Mouse (Mus musculus) lung, embryonic 14.5 days (tissue): Measurements from ENCODE around the gene Xpnpep2. TPM values are rescaled to one million over a fixed set of nuclear protein-coding genes. Genes with fewer than 3 reads are reported as not detected.

Experiments
- ATAC-seq: fragments of 200-750 bp; cut with Nextera tagmentation; 2 replicates; pipeline ENCODE4 v1.8.0; 2017; ENCODE audit warnings: mild to moderate bottlenecking, moderate TSS enrichment, moderate library complexity; ENCODE audit not compliant: insufficient read depth
- DNase-seq: peaks from one replicate; pipeline ENCODE4 v3.0.0-alpha.2; 2015
- H3K27ac ChIP-seq: fragments of 300-500 bp; sonication (generic); 2 replicates; pipeline ENCODE4 v1.5.1; 2014; ENCODE audit warnings: low read depth, mild to moderate bottlenecking, moderate library complexity
- H3K27me3 ChIP-seq: fragments of 300-500 bp; sonication (generic); 2 replicates; pipeline ENCODE4 v1.6.1; 2014; ENCODE audit warnings: low read length, control low read depth; ENCODE audit not compliant: insufficient read depth
- H3K36me3 ChIP-seq: fragments of 300-500 bp; sonication (generic); 2 replicates; pipeline ENCODE4 v1.6.1; 2014; ENCODE audit warnings: control low read depth; ENCODE audit not compliant: insufficient read depth
- H3K4me1 ChIP-seq: fragments of 300-500 bp; sonication (generic); 2 replicates; pipeline ENCODE4 v1.6.1; 2014; ENCODE audit warnings: antibody characterized with exemption, control low read depth; ENCODE audit not compliant: insufficient read depth
- H3K4me2 ChIP-seq: fragments of 300-500 bp; sonication (generic); 2 replicates; pipeline ENCODE4 v1.6.1; 2014; ENCODE audit warnings: mild to moderate bottlenecking
- H3K4me3 ChIP-seq: fragments of 300-500 bp; sonication (generic); 2 replicates; pipeline ENCODE4 v1.5.1; 2014; ENCODE audit warnings: low read depth, low read length
- H3K9ac ChIP-seq: fragments of 300-500 bp; sonication (generic); 2 replicates; pipeline ENCODE4 v1.6.1; 2014
- H3K9me3 ChIP-seq: fragments of 300-500 bp; sonication (generic); 2 replicates; pipeline ENCODE4 v1.6.1; 2016; ENCODE audit warnings: low read depth, low read length, control low read depth
- CTCF ChIP-seq: IDR thresholded peaks from 2 replicates; pipeline ENCODE4 v1.5.1; 2016; ENCODE audit warnings: antibody characterized with exemption, low read depth
- WGBS: fragments of 180-500 bp; shearing (Covaris S2); extraction: QIAGEN DNeasy Blood & Tissue Kit; methylation state at CpG from one replicate; pipeline ENCODE4 v1.1.7; 2014; 5-methylcytosine and 5-hydroxymethylcytosine counted together
- polyA plus RNA-seq: library from polyadenylated mRNA; unstranded; fragments of >200 nt; fragmentation: Nextera tagmentation; extraction: Ambion mirVana; gene quantifications from 2 replicates; pipeline ENCODE4 v1.2.1, GENCODE M21; 2014

Xpnpep2 gene
- polyA plus RNA-seq, 1 experiment from 2014 or later, result 1.3 TPM

DNA sequence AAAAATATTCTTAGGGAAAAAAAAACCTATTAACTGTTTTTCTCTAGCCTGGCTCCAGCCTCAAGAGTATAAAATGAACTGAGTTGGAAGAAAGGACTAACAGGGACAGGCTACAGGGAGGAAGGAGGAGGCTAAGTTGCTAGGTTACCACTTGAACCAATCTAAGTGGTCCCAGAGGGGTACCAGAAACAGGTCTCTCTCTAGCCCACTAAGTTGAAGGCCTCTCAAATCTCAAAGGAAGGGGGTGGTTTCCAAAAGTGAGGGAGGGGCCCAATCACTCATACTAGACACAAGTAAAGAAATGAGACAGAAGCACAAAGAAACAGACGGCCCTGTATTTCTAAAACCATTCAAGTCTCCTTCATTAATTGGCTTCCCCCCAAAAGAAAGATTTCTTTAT, 61.4 kb downstream of the Xpnpep2 start:
- WGBS, result 47% methylated on average over 1 of the region's 1 CpGs
- Histone ChIP-seq H3K9me3 (no peaks in the 10 kb centered on the region), H3K4me2 (no peak overlapping the region), H3K27me3 (no peaks in the 10 kb centered on the region), H3K4me3 (no peak overlapping the region), H3K9ac (no peak overlapping the region), H3K36me3 (peaks cover 6% of the 10 kb centered on the region), H3K4me1 (no peaks in the 10 kb centered on the region), H3K27ac (no peak overlapping the region)
- ATAC-seq (no peak), DNase-seq (no peak)
- TF ChIP-seq CTCF, result no peak

- Histone ChIP-seq H3K36me3 (peaks cover 6% of the 10 kb centered on the region), H3K4me3 (no peak overlapping the region), H3K4me2 (no peak overlapping the region), H3K4me1 (no peaks in the 10 kb centered on the region), H3K9ac (no peak overlapping the region), H3K27ac (no peak overlapping the region), H3K27me3 (no peaks in the 10 kb centered on the region), H3K9me3 (no peaks in the 10 kb centered on the region)
- no peak for TF ChIP-seq CTCF
- 50% methylated on average over 1 of the region's 1 CpGs for WGBS
- peak; percentile 32 for DNase-seq
- no peak for ATAC-seq
Observed at GRCm38 (mm10) chrX:48170368-48170767, 61.8 kb downstream of the Xpnpep2 start.

GRCm38 (mm10) chrX:48181844-48182243, 73.3 kb downstream of the Xpnpep2 start:
- no peak overlapping the region for H3K4me2 ChIP-seq
- DNase-seq, result no peak
- H3K9ac ChIP-seq, result no peak overlapping the region
- TF ChIP-seq CTCF, result no peak
- H3K9me3 ChIP-seq, result no peaks in the 10 kb centered on the region
- ATAC-seq, result no peak
- H3K27me3 ChIP-seq, result no peaks in the 10 kb centered on the region
- H3K4me1 ChIP-seq, result no peaks in the 10 kb centered on the region
- no peak overlapping the region for H3K27ac ChIP-seq
- 80% methylated on average over 6 of the region's 6 CpGs for WGBS
- H3K4me3 ChIP-seq, result no peak overlapping the region
- H3K36me3 ChIP-seq, result peaks cover 8% of the 10 kb centered on the region; the same call in 1 of the 2 replicates

GRCm38 (mm10) chrX:48184703-48185102, 76.2 kb downstream of the Xpnpep2 start:
- H3K4me3 ChIP-seq, result no peak overlapping the region
- no peaks in the 10 kb centered on the region for H3K27me3 ChIP-seq
- no peak overlapping the region for H3K27ac ChIP-seq
- ATAC-seq (no peak), DNase-seq (no peak)
- no peak overlapping the region for H3K9ac ChIP-seq
- 67% methylated on average over 3 of the region's 3 CpGs for WGBS
- H3K4me2 ChIP-seq, result no peak overlapping the region
- H3K36me3 ChIP-seq, result peaks cover 6% of the 10 kb centered on the region; the same call in 1 of the 2 replicates
- TF ChIP-seq CTCF, result no peak
- H3K4me1 ChIP-seq, result no peaks in the 10 kb centered on the region
- no peaks in the 10 kb centered on the region for H3K9me3 ChIP-seq

Other genes starting within 250 kb of the Xpnpep2 start
- 29.9 and 32.5 TPM in 2 replicates for gene Smarca1, start 215.8 kb upstream of the Xpnpep2 start, polyA plus RNA-seq
- gene Ocrl, start 196.3 kb upstream of the Xpnpep2 start, polyA plus RNA-seq, result 22.0 and 22.3 TPM in 2 replicates
- gene Apln, start 73.9 kb upstream of the Xpnpep2 start, polyA plus RNA-seq, result 15.7 and 16.2 TPM in 2 replicates
- 2.1 and 2.6 TPM in 2 replicates for gene Sash3, start 37.7 kb downstream of the Xpnpep2 start, polyA plus RNA-seq
- 5.1 and 5.7 TPM in 2 replicates for gene Zdhhc9, start 100.2 kb downstream of the Xpnpep2 start, polyA plus RNA-seq
- gene Utp14a, start 148.1 kb downstream of the Xpnpep2 start, polyA plus RNA-seq, result 21.5 and 23.7 TPM in 2 replicates
- 6.2 and 7.3 TPM in 2 replicates for gene Bcorl1, start 232.6 kb downstream of the Xpnpep2 start, polyA plus RNA-seq